Mouse (Mus musculus): Measurements from ENCODE around the gene Taf4. TPM values are rescaled to one million over a fixed set of nuclear protein-coding genes. Genes with fewer than 3 reads are reported as not detected.

Taf4 gene
- 4.2 and 4.9 TPM in 2 replicates for polyA plus RNA-seq (2014; fragmentation: Nextera tagmentation; extraction: Ambion mirVana)

DNA sequence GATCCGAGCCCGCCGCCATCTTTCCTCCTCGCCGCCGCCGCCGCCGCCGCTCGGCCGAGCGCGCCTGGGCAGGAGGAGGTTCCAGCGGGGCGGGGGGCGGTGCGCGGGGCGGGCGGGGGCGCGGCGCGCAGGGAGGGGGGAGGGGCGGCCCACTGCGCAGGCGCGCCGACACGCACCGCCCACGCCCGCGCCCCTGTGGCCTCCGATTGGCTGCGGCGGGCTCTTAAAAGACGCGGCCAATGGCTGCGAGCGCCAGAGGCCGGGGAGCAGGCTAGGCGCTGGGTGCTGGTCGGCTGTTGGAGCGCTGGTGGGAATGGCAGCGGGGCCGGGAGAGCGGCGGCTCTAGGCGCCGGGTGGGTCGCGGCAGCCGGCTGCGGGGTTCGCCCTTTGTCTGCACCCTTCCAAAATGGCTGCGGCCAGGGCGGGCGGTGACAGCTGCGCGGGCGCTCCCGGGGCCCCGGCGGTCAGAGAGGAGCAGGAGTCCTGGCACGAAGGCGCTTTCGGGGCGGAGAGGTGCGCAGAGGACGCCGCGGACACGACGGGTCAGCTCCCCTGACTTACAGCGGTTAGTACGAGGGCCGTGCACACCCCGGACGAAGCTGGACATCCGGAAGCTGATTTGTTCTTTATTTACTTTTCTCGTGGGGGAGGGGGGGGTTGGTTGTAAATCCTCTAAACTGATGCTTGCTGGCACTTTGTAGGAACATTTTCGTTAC, at the start of gene Taf4:
Taf4 (minus strand) TSS at position 19 of the 716 bp plus-strand sequence.
- Histone ChIP-seq H3K27me3 (replicated peaks; ENCODE audit: control insufficient read depth, insufficient read depth, low read length) (no peaks in the 10 kb centered on the region), H3K36me3 (ENCODE audit: control insufficient read depth, insufficient read depth, low read length) (no peaks in the 10 kb centered on the region), H3K27ac (ENCODE audit: low read depth, low read length) (peak within 1 kb of the TSS; percentile 85), H3K4me1 (replicated peaks; ENCODE audit: control insufficient read depth, insufficient read depth, low read length) (peaks cover 30% of the 10 kb centered on the region), H3K4me2 (peak within 1 kb of the TSS; percentile 100), H3K9ac (ENCODE audit: low read depth, low read length) (peak within 1 kb of the TSS; percentile 95), H3K4me3 (ENCODE audit: low read depth, low read length) (peak within 1 kb of the TSS; percentile 91), H3K9me3 (ENCODE audit: control insufficient read depth, low read length) (no peaks in the 10 kb centered on the region)
- peak; percentile 91 for DNase-seq (ENCODE audit: low spot score)
- WGBS, result under 1% methylated on average over 55 of the region's 84 CpGs
- peak; percentile 90 for ATAC-seq (replicated peaks; ENCODE audit: low FRiP score)

DNA sequence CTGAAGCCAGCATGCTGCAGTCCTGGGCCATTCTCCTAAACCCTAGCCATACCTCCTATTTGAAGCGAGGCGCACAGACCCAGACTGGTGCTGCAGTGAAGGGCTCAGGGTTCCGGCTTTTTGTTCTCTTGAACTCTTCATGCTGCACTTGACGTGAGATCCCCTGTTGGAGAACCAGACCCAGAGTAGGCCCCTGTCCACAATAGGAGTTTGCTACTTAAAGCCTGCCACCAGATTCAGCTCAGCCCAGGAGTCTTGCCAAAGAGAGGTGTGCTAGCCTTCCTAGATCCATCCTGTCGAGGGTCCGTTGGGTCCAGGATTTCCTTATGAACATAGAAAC, 49.4 kb upstream of the Taf4 start:
- H3K27ac ChIP-seq (ENCODE audit: low read depth, low read length), result no peak overlapping the region
- H3K27me3 ChIP-seq (replicated peaks; ENCODE audit: control insufficient read depth, insufficient read depth, low read length), result peaks cover 14% of the 10 kb centered on the region; the same call in 1 of the 2 replicates
- peaks cover 14% of the 10 kb centered on the region for H3K36me3 ChIP-seq (ENCODE audit: control insufficient read depth, insufficient read depth, low read length)
- WGBS, result 23% methylated on average over 6 of the region's 6 CpGs
- ATAC-seq (replicated peaks; ENCODE audit: low FRiP score) (no peak), DNase-seq (ENCODE audit: low spot score) (no peak)
- H3K4me3 ChIP-seq (ENCODE audit: low read depth, low read length), result peak overlapping the region; percentile 86
- peaks cover 23% of the 10 kb centered on the region for H3K4me1 ChIP-seq (replicated peaks; ENCODE audit: control insufficient read depth, insufficient read depth, low read length)
- H3K9me3 ChIP-seq (ENCODE audit: control insufficient read depth, low read length), result no peaks in the 10 kb centered on the region
- peak overlapping the region; percentile 98 for H3K4me2 ChIP-seq
- H3K9ac ChIP-seq (ENCODE audit: low read depth, low read length), result peak overlapping the region; percentile 92

DNA sequence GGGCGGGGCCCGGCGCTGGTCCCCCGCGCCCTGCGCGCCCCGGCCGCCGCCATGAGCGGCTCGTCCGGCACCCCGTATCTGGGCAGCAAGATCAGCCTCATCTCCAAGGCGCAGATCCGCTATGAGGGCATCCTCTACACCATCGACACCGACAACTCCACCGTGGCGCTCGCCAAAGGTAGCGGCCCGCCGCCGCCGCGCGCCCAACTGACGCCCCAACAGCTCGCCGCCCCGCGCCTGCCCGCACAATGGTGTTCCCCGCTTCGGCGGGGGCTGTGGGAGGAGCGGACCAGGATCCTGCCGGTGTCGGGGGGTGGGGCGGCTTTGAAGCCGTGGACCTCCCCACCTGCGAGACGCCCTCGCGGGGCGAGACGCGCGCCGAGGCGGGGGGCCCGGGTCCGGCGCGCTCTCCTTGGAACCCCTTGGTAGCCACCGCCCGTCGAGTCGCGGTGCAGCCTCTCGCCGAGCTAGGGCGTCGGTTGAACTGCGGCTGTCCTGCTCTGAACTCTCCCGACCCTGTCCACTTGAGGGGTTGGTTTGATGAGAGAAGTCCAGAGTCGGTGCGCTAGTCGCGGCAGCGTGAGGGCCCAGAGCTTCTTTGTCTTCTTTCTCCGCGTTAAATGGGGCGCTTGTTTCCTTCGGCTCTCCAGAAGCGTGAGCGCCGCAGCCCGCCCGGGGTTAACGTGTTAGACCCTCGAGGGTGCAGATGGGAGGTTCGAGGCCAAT, 48.9 kb upstream of the Taf4 start:
- Histone ChIP-seq H3K9me3 (ENCODE audit: control insufficient read depth, low read length) (no peaks in the 10 kb centered on the region), H3K27me3 (replicated peaks; ENCODE audit: control insufficient read depth, insufficient read depth, low read length) (peaks cover 14% of the 10 kb centered on the region; the same call in 1 of the 2 replicates), H3K4me3 (ENCODE audit: low read depth, low read length) (peak overlapping the region; percentile 86), H3K9ac (ENCODE audit: low read depth, low read length) (peak overlapping the region; percentile 92), H3K4me2 (peak overlapping the region; percentile 98), H3K36me3 (ENCODE audit: control insufficient read depth, insufficient read depth, low read length) (peaks cover 10% of the 10 kb centered on the region), H3K4me1 (replicated peaks; ENCODE audit: control insufficient read depth, insufficient read depth, low read length) (peaks cover 23% of the 10 kb centered on the region), H3K27ac (ENCODE audit: low read depth, low read length) (peak overlapping the region; percentile 93)
- peak; percentile 67 for DNase-seq (ENCODE audit: low spot score)
- WGBS, result under 1% methylated on average over 82 of the region's 84 CpGs
- peak; percentile 55 for ATAC-seq (replicated peaks; ENCODE audit: low FRiP score)

DNA sequence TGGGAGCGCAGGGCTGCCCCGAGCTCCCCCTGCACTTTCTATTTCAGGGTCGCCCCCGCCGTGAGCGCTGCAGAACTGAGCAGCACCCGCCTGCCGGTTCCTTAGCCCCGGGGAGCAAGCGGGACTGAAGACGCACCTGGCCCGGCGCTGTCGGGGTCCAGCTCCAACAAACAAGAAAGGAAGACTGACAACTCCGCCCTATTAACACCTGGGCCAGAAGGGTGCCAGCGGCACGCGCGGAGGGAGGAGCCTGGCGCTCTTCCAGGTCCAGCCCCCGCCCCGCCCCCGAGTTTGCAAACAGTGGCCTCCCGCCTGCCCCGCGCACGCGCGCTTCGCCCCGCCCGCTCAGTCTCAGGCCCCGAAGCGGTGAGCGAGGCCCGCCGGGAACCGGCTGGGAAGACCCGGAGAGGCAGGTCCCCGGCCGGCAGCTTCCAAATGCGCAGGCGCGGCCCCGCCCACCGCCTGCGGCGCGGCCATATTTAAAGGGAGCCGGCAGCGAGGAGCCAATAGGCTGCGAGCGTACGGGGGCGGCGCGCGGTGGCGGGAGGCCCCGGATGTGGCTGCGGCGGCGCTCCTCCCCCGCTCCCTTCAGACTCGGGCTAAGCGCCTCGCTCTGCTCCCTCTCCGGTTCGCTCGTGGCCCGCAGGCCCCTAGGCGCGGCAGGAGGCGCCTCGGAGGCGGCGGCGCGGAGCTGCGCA, 48.1 kb upstream of the Taf4 start, which contains the start of gene Lsm14b:
Lsm14b (plus strand) TSS at position 587 of the 698 bp plus-strand sequence.
- H3K27me3 ChIP-seq (replicated peaks; ENCODE audit: control insufficient read depth, insufficient read depth, low read length), result peaks cover 14% of the 10 kb centered on the region; the same call in 1 of the 2 replicates
- peaks cover 10% of the 10 kb centered on the region for H3K36me3 ChIP-seq (ENCODE audit: control insufficient read depth, insufficient read depth, low read length)
- ATAC-seq (replicated peaks; ENCODE audit: low FRiP score) (peak; percentile 95), DNase-seq (ENCODE audit: low spot score) (peak; percentile 99)
- H3K4me1 ChIP-seq (replicated peaks; ENCODE audit: control insufficient read depth, insufficient read depth, low read length), result peaks cover 23% of the 10 kb centered on the region
- peak within 1 kb of the TSS; percentile 98 for H3K4me2 ChIP-seq
- H3K4me3 ChIP-seq (ENCODE audit: low read depth, low read length), result peak within 1 kb of the TSS; percentile 86
- peak within 1 kb of the TSS; percentile 93 for H3K27ac ChIP-seq (ENCODE audit: low read depth, low read length)
- no peaks in the 10 kb centered on the region for H3K9me3 ChIP-seq (ENCODE audit: control insufficient read depth, low read length)
- H3K9ac ChIP-seq (ENCODE audit: low read depth, low read length), result peak within 1 kb of the TSS; percentile 92
- WGBS, result 0% methylated on average over 62 of the region's 80 CpGs

DNA sequence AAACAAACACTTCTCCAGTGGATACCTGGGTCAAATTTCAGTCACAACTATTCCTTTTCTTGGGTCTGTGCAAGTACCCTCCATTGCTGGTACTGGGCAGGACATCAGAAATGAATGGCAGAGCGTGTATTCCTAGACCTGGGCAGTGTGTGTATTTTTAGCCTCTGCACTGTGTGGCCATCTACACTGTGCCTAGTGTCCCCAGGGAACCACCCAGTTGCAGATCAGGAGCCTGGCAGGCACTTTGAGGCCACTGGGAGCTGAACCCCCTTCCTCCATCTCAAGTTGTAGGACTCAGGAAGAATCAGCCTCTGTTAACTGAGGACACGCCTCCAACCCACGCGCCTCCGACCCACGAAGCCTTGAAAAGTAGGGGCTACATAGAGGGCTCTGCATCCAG, 46.3 kb upstream of the Taf4 start:
- ATAC-seq (replicated peaks; ENCODE audit: low FRiP score) (no peak), DNase-seq (ENCODE audit: low spot score) (no peak)
- 60% methylated on average over 6 of the region's 6 CpGs for WGBS
- H3K36me3 ChIP-seq (ENCODE audit: control insufficient read depth, insufficient read depth, low read length), result peaks cover 1% of the 10 kb centered on the region
- H3K9ac ChIP-seq (ENCODE audit: low read depth, low read length), result no peak overlapping the region
- no peak overlapping the region for H3K27ac ChIP-seq (ENCODE audit: low read depth, low read length)
- no peaks in the 10 kb centered on the region for H3K9me3 ChIP-seq (ENCODE audit: control insufficient read depth, low read length)
- no peak overlapping the region for H3K4me3 ChIP-seq (ENCODE audit: low read depth, low read length)
- peaks cover 14% of the 10 kb centered on the region; the same call in 1 of the 2 replicates for H3K27me3 ChIP-seq (replicated peaks; ENCODE audit: control insufficient read depth, insufficient read depth, low read length)
- H3K4me2 ChIP-seq, result no peak overlapping the region
- H3K4me1 ChIP-seq (replicated peaks; ENCODE audit: control insufficient read depth, insufficient read depth, low read length), result peaks cover 21% of the 10 kb centered on the region

DNA sequence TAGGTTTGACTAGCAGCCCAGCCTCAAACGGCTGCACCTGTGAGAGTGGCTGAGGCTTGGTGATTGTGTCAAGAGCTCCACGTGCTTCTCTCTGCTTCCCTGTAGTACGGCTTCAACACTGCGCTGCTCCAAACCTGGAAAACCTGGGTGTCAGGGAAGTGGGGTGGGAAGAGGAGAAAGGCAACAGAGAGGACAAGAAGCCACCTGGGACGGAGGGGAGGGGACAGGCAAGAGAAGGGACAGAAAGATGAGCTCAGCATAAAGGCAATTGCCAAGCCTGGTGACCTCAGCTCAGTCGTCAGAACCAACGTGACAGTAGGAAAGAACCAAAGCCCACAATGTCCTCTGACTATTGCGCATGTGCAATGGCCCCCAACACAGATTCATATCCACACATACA, 44.5 kb upstream of the Taf4 start:
- Histone ChIP-seq H3K9ac (ENCODE audit: low read depth, low read length) (no peak overlapping the region), H3K27me3 (replicated peaks; ENCODE audit: control insufficient read depth, insufficient read depth, low read length) (peaks cover 14% of the 10 kb centered on the region; the same call in 1 of the 2 replicates), H3K9me3 (ENCODE audit: control insufficient read depth, low read length) (no peaks in the 10 kb centered on the region), H3K36me3 (ENCODE audit: control insufficient read depth, insufficient read depth, low read length) (no peaks in the 10 kb centered on the region), H3K27ac (ENCODE audit: low read depth, low read length) (no peak overlapping the region), H3K4me1 (replicated peaks; ENCODE audit: control insufficient read depth, insufficient read depth, low read length) (peaks cover 4% of the 10 kb centered on the region), H3K4me2 (no peak overlapping the region), H3K4me3 (ENCODE audit: low read depth, low read length) (no peak overlapping the region)
- ATAC-seq (replicated peaks; ENCODE audit: low FRiP score) (no peak), DNase-seq (ENCODE audit: low spot score) (no peak)
- whole genome bisulfite sequencing, result 72% methylated on average over 8 of the region's 8 CpGs

DNA sequence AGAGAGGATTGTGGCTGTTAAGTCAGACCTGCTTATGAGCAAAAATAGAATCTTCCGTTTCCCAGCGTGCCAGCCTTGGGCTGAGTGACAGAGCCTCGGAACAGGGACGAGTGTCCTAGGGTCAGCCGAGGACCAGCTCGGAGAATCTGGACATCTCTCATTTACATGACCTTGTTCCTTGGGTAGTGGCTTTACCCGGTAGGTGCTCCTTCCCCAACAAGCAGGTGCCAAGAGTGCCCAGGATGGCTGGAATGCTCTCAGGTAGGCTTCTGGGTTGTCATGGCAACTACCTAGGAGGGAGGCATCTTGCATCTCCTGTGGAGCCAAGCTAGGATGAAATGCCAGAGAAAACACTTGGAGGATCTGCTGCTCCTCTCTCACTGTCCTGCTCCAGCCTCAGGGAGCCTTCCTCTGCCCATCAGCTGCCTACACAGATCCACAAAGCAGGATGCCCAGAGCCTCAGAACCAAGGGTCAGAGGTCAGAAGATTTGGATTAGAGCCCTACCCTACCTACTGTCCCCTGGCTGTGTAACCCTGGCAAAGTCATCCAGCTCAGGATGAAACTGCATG, 43.7 kb upstream of the Taf4 start:
- Histone ChIP-seq H3K4me2 (no peak overlapping the region), H3K36me3 (ENCODE audit: control insufficient read depth, insufficient read depth, low read length) (no peaks in the 10 kb centered on the region), H3K4me3 (ENCODE audit: low read depth, low read length) (no peak overlapping the region), H3K4me1 (replicated peaks; ENCODE audit: control insufficient read depth, insufficient read depth, low read length) (no peaks in the 10 kb centered on the region; the same call in 1 of the 2 replicates), H3K9ac (ENCODE audit: low read depth, low read length) (no peak overlapping the region), H3K27ac (ENCODE audit: low read depth, low read length) (no peak overlapping the region), H3K27me3 (replicated peaks; ENCODE audit: control insufficient read depth, insufficient read depth, low read length) (peaks cover 14% of the 10 kb centered on the region; the same call in 1 of the 2 replicates), H3K9me3 (ENCODE audit: control insufficient read depth, low read length) (no peaks in the 10 kb centered on the region)
- WGBS, result 80% methylated on average over 7 of the region's 7 CpGs
- ATAC-seq (replicated peaks; ENCODE audit: low FRiP score) (no peak), DNase-seq (ENCODE audit: low spot score) (no peak)

DNA sequence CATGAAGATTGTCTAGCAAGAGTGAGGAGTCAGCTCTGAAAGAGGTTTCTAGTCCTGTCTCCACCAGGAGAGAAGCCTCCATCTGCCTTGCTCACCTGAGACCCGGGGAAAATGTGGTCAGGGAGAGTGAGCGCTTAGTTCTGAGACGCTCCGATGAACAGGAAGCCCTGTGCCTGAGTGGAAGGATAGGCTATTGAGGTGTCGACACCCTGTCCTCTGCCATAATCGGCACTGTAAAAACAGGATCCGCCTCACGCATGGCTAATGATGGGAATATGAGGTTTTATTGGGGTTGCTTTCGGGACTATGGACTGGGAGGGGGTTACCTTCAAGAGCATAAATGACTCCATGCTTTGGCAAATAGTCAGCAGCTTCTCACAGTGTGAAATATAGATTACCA, 42.1 kb upstream of the Taf4 start:
- no peak overlapping the region for H3K4me2 ChIP-seq
- H3K27me3 ChIP-seq (replicated peaks; ENCODE audit: control insufficient read depth, insufficient read depth, low read length), result peaks cover 14% of the 10 kb centered on the region; the same call in 1 of the 2 replicates
- H3K9me3 ChIP-seq (ENCODE audit: control insufficient read depth, low read length), result no peaks in the 10 kb centered on the region
- DNase-seq (ENCODE audit: low spot score) (no peak), ATAC-seq (replicated peaks; ENCODE audit: low FRiP score) (no peak)
- no peaks in the 10 kb centered on the region for H3K4me1 ChIP-seq (replicated peaks; ENCODE audit: control insufficient read depth, insufficient read depth, low read length)
- H3K9ac ChIP-seq (ENCODE audit: low read depth, low read length), result no peak overlapping the region
- WGBS, result 79% methylated on average over 9 of the region's 9 CpGs
- H3K27ac ChIP-seq (ENCODE audit: low read depth, low read length), result no peak overlapping the region
- no peaks in the 10 kb centered on the region for H3K36me3 ChIP-seq (ENCODE audit: control insufficient read depth, insufficient read depth, low read length)
- no peak overlapping the region for H3K4me3 ChIP-seq (ENCODE audit: low read depth, low read length)

All from liver, embryonic 11.5 days (tissue).